Mouse (Mus musculus) MEL (cell line): Measurements from ENCODE around the gene Ankrd36. TPM values are rescaled to one million over a fixed set of nuclear protein-coding genes. Genes with fewer than 3 reads are reported as not detected.

Source experiments
- DNase-seq: peaks from one replicate; pipeline ENCODE4 v3.0.0; 2011; ENCODE audit warnings: low read depth, low spot score
- H3K27ac ChIP-seq: 2 replicates; pipeline ENCODE4 v1.5.1; 2012; ENCODE audit warnings: low read depth, mild to moderate bottlenecking, control low read depth, low read length, moderate library complexity; ENCODE audit not compliant: control insufficient read depth
- H3K27me3 ChIP-seq, 2 experiments: fragments of 150-350 bp in 1 of 2; sonication (generic) in 1 of 2; 2 replicates each; pipeline ENCODE4 v1.6.1; 2012; ENCODE audit warnings: low read length in 2 of 2, mild to moderate bottlenecking in 2 of 2, improper control_type of control experiment in 1 of 2, moderate library complexity in 1 of 2; ENCODE audit not compliant: insufficient read depth in 2 of 2, control insufficient read depth in 1 of 2
- H3K36me3 ChIP-seq, 2 experiments: 2 replicates each; pipeline ENCODE4 v1.6.1; 2012 to 2014; ENCODE audit warnings: low read length in 2 of 2, improper control_type of control experiment in 1 of 2, inconsistent platforms in 1 of 2, mild to moderate bottlenecking in 1 of 2; ENCODE audit not compliant: insufficient read depth in 2 of 2, control insufficient read depth in 1 of 2
- H3K4me1 ChIP-seq, 2 experiments: fragments of 150-350 bp in 1 of 2; sonication (generic) in 1 of 2; 2 replicates each; pipeline ENCODE4 v1.6.1; 2012; ENCODE audit warnings: low read length in 2 of 2, improper control_type of control experiment in 1 of 2, mild to moderate bottlenecking in 1 of 2; ENCODE audit not compliant: insufficient read depth in 2 of 2, control insufficient read depth in 1 of 2
- H3K4me3 ChIP-seq, 2 experiments: fragments of 150-350 bp in 1 of 2; sonication (generic) in 1 of 2; 2 replicates each; pipeline ENCODE4 v1.5.1; 2012; ENCODE audit warnings: low read depth in 2 of 2, low read length in 2 of 2, mild to moderate bottlenecking in 2 of 2, moderate library complexity in 2 of 2, control low read depth in 1 of 2, improper control_type of control experiment in 1 of 2; ENCODE audit not compliant: control insufficient read depth in 1 of 2, insufficient read depth in 1 of 2
- H3K79me2 ChIP-seq: 2 replicates; pipeline ENCODE4 v1.6.1; 2012; ENCODE audit warnings: mild to moderate bottlenecking, low read length, moderate library complexity; ENCODE audit not compliant: control insufficient read depth, poor library complexity, insufficient read depth
- H3K9ac ChIP-seq: 2 replicates; pipeline ENCODE4 v1.6.1; 2012; ENCODE audit warnings: low read depth, mild to moderate bottlenecking, control low read depth, low read length, moderate library complexity; ENCODE audit not compliant: control insufficient read depth, poor library complexity, severe bottlenecking
- H3K9me3 ChIP-seq: fragments of 150-350 bp; sonication (generic); replicated peaks from 2 replicates; pipeline ENCODE4 v1.6.1; 2012; ENCODE audit warnings: mild to moderate bottlenecking, low read length, improper control_type of control experiment, moderate library complexity; ENCODE audit not compliant: insufficient read depth
- BHLHE40 ChIP-seq: IDR thresholded peaks from 2 replicates; pipeline ENCODE4 v1.6.1; 2012; ENCODE audit warnings: low read depth, mild to moderate bottlenecking, inconsistent platforms, low read length, improper control_type of control experiment, borderline replicate concordance
- CHD1 ChIP-seq: IDR thresholded peaks from 2 replicates; pipeline ENCODE4 v1.6.1; 2012; ENCODE audit warnings: low read depth, mild to moderate bottlenecking, inconsistent platforms, low read length, improper control_type of control experiment
- CHD2 ChIP-seq: IDR thresholded peaks from 2 replicates; pipeline ENCODE4 v1.6.1; 2011; ENCODE audit warnings: low read length, improper control_type of control experiment
- CTCF ChIP-seq, 3 experiments: IDR thresholded peaks in 2 of 3; conservative IDR thresholded peaks in 1 of 3; 2 replicates each; pipeline ENCODE4 v1.5.1; 2011 to 2012; ENCODE audit warnings: low read length in 3 of 3, low read depth in 2 of 3, mild to moderate bottlenecking in 2 of 3, improper control_type of control experiment in 1 of 3, inconsistent platforms in 1 of 3, mixed read lengths in 1 of 3, moderate library complexity in 1 of 3; ENCODE audit not compliant: control insufficient read depth in 1 of 3, insufficient read depth in 1 of 3, poor library complexity in 1 of 3, severe bottlenecking in 1 of 3
- E2F4 ChIP-seq: IDR thresholded peaks from 2 replicates; pipeline ENCODE4 v1.6.1; 2011; ENCODE audit warnings: low read depth, low read length, improper control_type of control experiment, borderline replicate concordance
- ELF1 ChIP-seq: IDR thresholded peaks from 2 replicates; pipeline ENCODE4 v1.6.1; 2014; ENCODE audit warnings: low read depth, mild to moderate bottlenecking, inconsistent platforms, low read length, improper control_type of control experiment, moderate library complexity
- EP300 ChIP-seq, 2 experiments: IDR thresholded peaks; 2 replicates each; pipeline ENCODE4 v1.6.1; 2011; ENCODE audit warnings: improper control_type of control experiment in 2 of 2, low read length in 2 of 2, low read depth in 1 of 2, mild to moderate bottlenecking in 1 of 2
- ETS1 ChIP-seq: IDR thresholded peaks from 2 replicates; pipeline ENCODE4 v1.6.1; 2012; ENCODE audit warnings: low read depth, mild to moderate bottlenecking, inconsistent platforms, low read length, improper control_type of control experiment, moderate library complexity
- GABPA ChIP-seq: IDR thresholded peaks from 2 replicates; pipeline ENCODE4 v1.6.1; 2012; ENCODE audit warnings: low read depth, mild to moderate bottlenecking, inconsistent platforms, low read length, improper control_type of control experiment, moderate library complexity
- GATA1 ChIP-seq: IDR thresholded peaks from 2 replicates; pipeline ENCODE4 v1.6.1; 2011; ENCODE audit warnings: low read depth, low read length, improper control_type of control experiment
- HCFC1 ChIP-seq: IDR thresholded peaks from 2 replicates; pipeline ENCODE4 v1.6.1; 2012; ENCODE audit warnings: low read depth, mild to moderate bottlenecking, inconsistent platforms, low read length, improper control_type of control experiment, moderate library complexity
- JUND ChIP-seq: IDR thresholded peaks from 2 replicates; pipeline ENCODE4 v1.6.1; 2011; ENCODE audit warnings: low read depth, mild to moderate bottlenecking, improper control_type of control experiment, low read length
- KAT2A ChIP-seq: conservative IDR thresholded peaks from 2 replicates; pipeline ENCODE4 v1.6.1; 2012; ENCODE audit warnings: low read depth, low read length, improper control_type of control experiment, inconsistent platforms
- MAFK ChIP-seq: IDR thresholded peaks from 2 replicates; pipeline ENCODE4 v1.6.1; 2011; ENCODE audit warnings: low read depth, mild to moderate bottlenecking, low read length, improper control_type of control experiment, borderline replicate concordance
- MAX ChIP-seq: IDR thresholded peaks from 2 replicates; pipeline ENCODE4 v1.6.1; 2011; ENCODE audit warnings: low read length, improper control_type of control experiment
- MAZ ChIP-seq: IDR thresholded peaks from 2 replicates; pipeline ENCODE4 v1.6.1; 2012; ENCODE audit warnings: low read depth, mild to moderate bottlenecking, inconsistent platforms, low read length, improper control_type of control experiment
- MEF2A ChIP-seq: IDR thresholded peaks from 2 replicates; pipeline ENCODE4 v1.6.1; 2014; ENCODE audit warnings: low read depth, mild to moderate bottlenecking, inconsistent platforms, low read length, improper control_type of control experiment; ENCODE audit not compliant: poor library complexity, insufficient replicate concordance, severe bottlenecking; ENCODE audit errors: extremely low read depth
- MXI1 ChIP-seq: IDR thresholded peaks from 2 replicates; pipeline ENCODE4 v1.6.1; 2011; ENCODE audit warnings: mild to moderate bottlenecking, low read depth, low read length, improper control_type of control experiment
- MYB ChIP-seq: IDR thresholded peaks from 2 replicates; pipeline ENCODE4 v1.6.1; 2011; ENCODE audit warnings: mild to moderate bottlenecking, low read depth, low read length, improper control_type of control experiment
- MYC ChIP-seq: IDR thresholded peaks from 2 replicates; pipeline ENCODE4 v1.6.1; 2011; ENCODE audit warnings: low read depth, mild to moderate bottlenecking, low read length, improper control_type of control experiment, moderate library complexity
- NELFE ChIP-seq: IDR thresholded peaks from 2 replicates; pipeline ENCODE4 v1.6.1; 2011; ENCODE audit warnings: low read depth, low read length, improper control_type of control experiment
- NRF1 ChIP-seq: IDR thresholded peaks from 2 replicates; pipeline ENCODE4 v1.6.1; 2014; ENCODE audit warnings: low read depth, mild to moderate bottlenecking, inconsistent platforms, low read length, improper control_type of control experiment, moderate library complexity; ENCODE audit not compliant: poor library complexity, insufficient read depth, severe bottlenecking
- POLR2A ChIP-seq, 2 experiments: IDR thresholded peaks; 2 replicates each; pipeline ENCODE4 v1.6.1; 2011 to 2012; ENCODE audit warnings: low read length in 2 of 2, mild to moderate bottlenecking in 2 of 2, control low read depth in 1 of 2, improper control_type of control experiment in 1 of 2, low read depth in 1 of 2, moderate library complexity in 1 of 2; ENCODE audit not compliant: control insufficient read depth in 1 of 2, insufficient read depth in 1 of 2, poor library complexity in 1 of 2
- POLR2AphosphoS2 ChIP-seq: IDR thresholded peaks from 2 replicates; pipeline ENCODE4 v1.6.1; 2011; ENCODE audit warnings: low read length, improper control_type of control experiment
- POLR2AphosphoS5 ChIP-seq: IDR thresholded peaks from 2 replicates; pipeline ENCODE4 v1.6.1; 2012; ENCODE audit warnings: low read depth, borderline replicate concordance, mild to moderate bottlenecking, inconsistent platforms, low read length, moderate library complexity, mixed read lengths
- RAD21 ChIP-seq: IDR thresholded peaks from 2 replicates; pipeline ENCODE4 v1.6.1; 2011; ENCODE audit warnings: mild to moderate bottlenecking, low read depth, low read length, improper control_type of control experiment
- RCOR1 ChIP-seq: IDR thresholded peaks from 2 replicates; pipeline ENCODE4 v1.6.1; 2012; ENCODE audit warnings: low read depth, mild to moderate bottlenecking, inconsistent platforms, low read length, improper control_type of control experiment
- SIN3A ChIP-seq: IDR thresholded peaks from 2 replicates; pipeline ENCODE4 v1.6.1; 2012; ENCODE audit warnings: low read length, improper control_type of control experiment, inconsistent platforms
- SMC3 ChIP-seq: IDR thresholded peaks from 2 replicates; pipeline ENCODE4 v1.6.1; 2011; ENCODE audit warnings: low read depth, low read length, improper control_type of control experiment
- TAL1 ChIP-seq: IDR thresholded peaks from 2 replicates; pipeline ENCODE4 v1.6.1; 2012; ENCODE audit warnings: mild to moderate bottlenecking, inconsistent platforms, low read length, moderate library complexity, mixed read lengths
- TBP ChIP-seq: IDR thresholded peaks from 2 replicates; pipeline ENCODE4 v1.8.0; 2011; ENCODE audit warnings: low read depth, low read length, improper control_type of control experiment
- TCF12 ChIP-seq: IDR thresholded peaks from 2 replicates; pipeline ENCODE4 v1.6.1; 2014; ENCODE audit warnings: low read depth, mild to moderate bottlenecking, inconsistent platforms, low read length, improper control_type of control experiment, moderate library complexity
- UBTF ChIP-seq: IDR thresholded peaks from 2 replicates; pipeline ENCODE4 v1.6.1; 2012; ENCODE audit warnings: low read depth, mild to moderate bottlenecking, inconsistent platforms, low read length, improper control_type of control experiment, moderate library complexity, borderline replicate concordance; ENCODE audit not compliant: insufficient read depth
- USF1 ChIP-seq: IDR thresholded peaks from 2 replicates; pipeline ENCODE4 v1.6.1; 2014; ENCODE audit warnings: low read depth, mild to moderate bottlenecking, inconsistent platforms, low read length, improper control_type of control experiment, moderate library complexity
- USF2 ChIP-seq, 2 experiments: IDR thresholded peaks; 2 replicates each; pipeline ENCODE4 v1.6.1; 2011 to 2012; ENCODE audit warnings: improper control_type of control experiment in 2 of 2, low read length in 2 of 2, borderline replicate concordance in 1 of 2, inconsistent platforms in 1 of 2, low read depth in 1 of 2, mild to moderate bottlenecking in 1 of 2; ENCODE audit not compliant: insufficient read depth in 1 of 2
- ZC3H11A ChIP-seq: IDR thresholded peaks from 2 replicates; pipeline ENCODE4 v1.6.1; 2012; ENCODE audit warnings: low read depth, mild to moderate bottlenecking, inconsistent platforms, low read length, improper control_type of control experiment
- ZMIZ1 ChIP-seq: IDR thresholded peaks from 2 replicates; pipeline ENCODE4 v1.6.1; 2012; ENCODE audit warnings: low read depth, mild to moderate bottlenecking, inconsistent platforms, low read length, improper control_type of control experiment, moderate library complexity
- ZNF384 ChIP-seq: IDR thresholded peaks from 2 replicates; pipeline ENCODE4 v1.6.1; 2012; ENCODE audit warnings: low read depth, mild to moderate bottlenecking, inconsistent platforms, low read length, improper control_type of control experiment
- polyA plus RNA-seq, 2 experiments: library from polyadenylated mRNA; stranded (reverse) in 1 of 2; unstranded in 1 of 2; fragments of >175 nt in 1 of 2; fragments of >200 nt in 1 of 2; gene quantifications; 2 replicates each; pipeline versions ENCODE4 v1.2.1 to v1.2.4; 2012; ENCODE audit warnings: low replicate concordance in 2 of 2, low read depth in 1 of 2; ENCODE audit not compliant: insufficient read length in 2 of 2, insufficient read depth in 1 of 2, missing spikeins in 1 of 2
- total RNA-seq: library from RNA; depleted of rRNA; stranded (reverse); fragments of 300-350 nt; gene quantifications from 2 replicates; pipeline ENCODE4 v1.2.3, GENCODE M21; 2012

Gene Ankrd36
- total and polyA plus RNA-seq, 3 experiments: 3.2 to 3.4 TPM; not detected in 1

- H3K27me3 ChIP-seq: no peaks in the 10 kb centered on the region
- DNase-seq: peak; percentile 85
- peak overlapping the region; percentile 44 to 68 for H3K4me3 ChIP-seq
- H3K9me3 ChIP-seq: no peaks in the 10 kb centered on the region
- H3K4me1 ChIP-seq: peaks cover 40 to 42% of the 10 kb centered on the region in 2 experiments
- peaks cover 0 to 46% of the 10 kb centered on the region in 2 experiments; a peak in 2 of 4 replicates for H3K36me3 ChIP-seq
- H3K27ac ChIP-seq: peak overlapping the region; percentile 95
- H3K9ac ChIP-seq: peak overlapping the region; percentile 66
- H3K79me2 ChIP-seq: no peaks in the 10 kb centered on the region
- peak; percentile 60; the same call in 1 of the 2 replicates for TF ChIP-seq MYC
- TF ChIP-seq MAX: no peak
- TF ChIP-seq TAL1: peak; percentile 85
- peak; percentile 67 for TF ChIP-seq SIN3A
- TF ChIP-seq CTCF (IDR thresholded peaks at IDR 0.05 in 2 of 3, conservative IDR thresholded peaks at IDR 0.05 in 1 of 3; ENCODE audit: control insufficient read depth in 1 of 3, insufficient read depth in 1 of 3, low read depth in 2 of 3, low read length in 3 of 3, poor library complexity in 1 of 3, severe bottlenecking in 1 of 3): no peak
- TF ChIP-seq NELFE: no peak
- TF ChIP-seq UBTF: no peak
- TF ChIP-seq MAZ: no peak
- no peak for TF ChIP-seq JUND
- 0 out of 2 replicates have a peak, but pooled peaks have one; percentile 42 for TF ChIP-seq ZMIZ1
- TF ChIP-seq MYB: no peak
- TF ChIP-seq GABPA: no peak
- TF ChIP-seq SMC3: no peak
- TF ChIP-seq ELF1: no peak
- no peak for TF ChIP-seq CHD1
- no peak for TF ChIP-seq POLR2AphosphoS5
- no peak for TF ChIP-seq BHLHE40
- no peak for TF ChIP-seq NRF1
- TF ChIP-seq USF2 (IDR thresholded peaks at IDR 0.05; ENCODE audit: borderline replicate concordance in 1 of 2, insufficient read depth in 1 of 2, low read depth in 1 of 2, low read length in 2 of 2): no peak
- no peak for TF ChIP-seq E2F4
- TF ChIP-seq RCOR1: peak; percentile 96
- peak; percentile 90 for TF ChIP-seq ETS1
- no peak for TF ChIP-seq KAT2A
- TF ChIP-seq MAFK: no peak
- peak; percentile 93 for TF ChIP-seq GATA1
- no peak for TF ChIP-seq ZC3H11A
- TF ChIP-seq CHD2: no peak
- peak; percentile 43; the same call in 1 of the 2 replicates for TF ChIP-seq MEF2A
- TF ChIP-seq RAD21: no peak
- peak in 1 of 2 experiments; percentile 47; a peak in 1 of 4 replicates for TF ChIP-seq POLR2A (IDR thresholded peaks at IDR 0.05; ENCODE audit: control insufficient read depth in 1 of 2, insufficient read depth in 1 of 2, low read depth in 1 of 2, low read length in 2 of 2, poor library complexity in 1 of 2)
- no peak for TF ChIP-seq USF1
- TF ChIP-seq EP300 (IDR thresholded peaks at IDR 0.05; ENCODE audit: low read depth in 1 of 2, low read length in 2 of 2): peak; percentile 79 to 92
- no peak; the same call in 1 of the 2 replicates for TF ChIP-seq MXI1
- TF ChIP-seq TBP: peak; percentile 79
- peak; percentile 86 for TF ChIP-seq TCF12
- peak; percentile 88 for TF ChIP-seq POLR2AphosphoS2
- no peak for TF ChIP-seq ZNF384
- TF ChIP-seq HCFC1: 0 out of 2 replicates have a peak, but pooled peaks have one; percentile 13
Observed at GRCm38 (mm10) chr11:5573821-5574220, 4.3 kb downstream of the Ankrd36 start.
